Mouse (Mus musculus) ES-Bruce4 (cell line): ENCODE measurements at regions not wholly inside any gene's neighbourhood (a gene's known extent, or its start where the extent isn't known, plus 50 kb on each side); places are given as distances from the start of the nearest gene placed in this dataset.
A peak's percentile ranks its signal among the peaks of the same experiment; 100 is the strongest.

Experiments
- H3K27ac ChIP-seq: 2 replicates; pipeline ENCODE4 v1.5.1; 2012; ENCODE audit warnings: low read length, inconsistent platforms; ENCODE audit not compliant: insufficient read depth
- H3K27me3 ChIP-seq: 2 replicates; pipeline ENCODE4 v1.6.1; 2012; ENCODE audit warnings: mild to moderate bottlenecking, low read length, inconsistent platforms; ENCODE audit not compliant: control insufficient read depth, poor library complexity, insufficient read depth, severe bottlenecking
- H3K36me3 ChIP-seq: 2 replicates; pipeline ENCODE4 v1.6.1; 2012; ENCODE audit warnings: inconsistent platforms, mild to moderate bottlenecking, low read length, moderate library complexity; ENCODE audit not compliant: control insufficient read depth, poor library complexity, insufficient read depth, severe bottlenecking
- H3K4me1 ChIP-seq: one replicate; pipeline ENCODE4 v1.8.1; 2011; ENCODE audit warnings: low read length; ENCODE audit not compliant: control insufficient read depth, insufficient read depth
- H3K4me3 ChIP-seq: 2 replicates; pipeline ENCODE4 v1.5.1; 2011; ENCODE audit warnings: low read depth, mild to moderate bottlenecking, low read length
- H3K9ac ChIP-seq: 2 replicates; pipeline ENCODE4 v1.6.1; 2012; ENCODE audit warnings: low read depth, mild to moderate bottlenecking, inconsistent platforms; ENCODE audit not compliant: poor library complexity, severe bottlenecking
- H3K9me3 ChIP-seq: replicated peaks from 2 replicates; pipeline ENCODE4 v1.6.1; 2012; ENCODE audit warnings: mild to moderate bottlenecking, low read length, inconsistent platforms; ENCODE audit not compliant: control insufficient read depth, poor library complexity, insufficient read depth, severe bottlenecking
- CTCF ChIP-seq: IDR thresholded peaks from one replicate; pipeline ENCODE4 v1.8.1; 2011; ENCODE audit warnings: low read depth, low read length
- EP300 ChIP-seq: IDR thresholded peaks from 2 replicates; pipeline ENCODE4 v1.6.1; 2011; ENCODE audit warnings: low read depth, low read length; ENCODE audit not compliant: insufficient read depth
- POLR2A ChIP-seq: IDR thresholded peaks from one replicate; pipeline ENCODE4 v1.8.1; 2011; ENCODE audit warnings: low read length; ENCODE audit not compliant: insufficient read depth

GRCm38 (mm10) chr13:107074917-107075316 is 53.0 kb upstream of the Kif2a start:
- TF ChIP-seq POLR2A (no peak), CTCF (no peak), EP300 (no peak)
- Histone ChIP-seq H3K4me3 (no peak overlapping the region), H3K27me3 (no peaks in the 10 kb centered on the region), H3K4me1 (no peaks in the 10 kb centered on the region), H3K9ac (no peak overlapping the region), H3K36me3 (no peaks in the 10 kb centered on the region), H3K27ac (no peak overlapping the region), H3K9me3 (no peaks in the 10 kb centered on the region)

DNA sequence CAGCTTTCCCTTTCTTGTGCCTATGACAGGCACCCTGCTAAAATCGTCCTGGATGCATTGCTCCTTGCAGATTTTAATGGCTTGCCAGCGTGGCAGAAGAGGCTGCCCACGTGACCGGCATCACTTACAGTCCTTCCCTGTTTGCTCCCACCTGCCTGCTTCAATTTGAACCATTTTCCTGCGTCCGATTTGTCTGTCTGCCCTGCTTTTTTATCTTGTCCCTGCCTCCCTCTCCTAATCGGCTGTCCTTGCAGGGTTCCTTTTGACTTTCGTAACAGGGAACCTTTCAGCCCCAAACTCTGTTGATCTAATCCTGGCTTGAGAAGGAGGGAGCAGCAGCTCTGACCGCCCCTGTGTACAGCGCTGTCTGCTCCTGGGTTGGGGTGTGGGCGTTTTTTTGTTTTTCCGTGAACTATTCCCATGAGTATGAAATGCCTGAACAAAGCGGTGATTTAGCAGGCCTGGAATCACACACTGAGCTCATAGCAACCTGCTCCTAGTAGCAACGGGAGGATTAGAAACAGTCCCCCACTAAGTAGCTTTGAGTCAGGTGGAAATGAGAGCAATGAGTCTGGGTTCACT is 51.2 kb upstream of the Kif2a start:
- no peaks in the 10 kb centered on the region for H3K27me3 ChIP-seq
- H3K9me3 ChIP-seq = no peaks in the 10 kb centered on the region
- H3K9ac ChIP-seq = 0 out of 2 replicates have a peak overlapping the region, but pooled peaks have one; percentile 2
- no peaks in the 10 kb centered on the region for H3K4me1 ChIP-seq
- H3K4me3 ChIP-seq = no peak overlapping the region; the same call in 1 of the 2 replicates
- H3K36me3 ChIP-seq = no peaks in the 10 kb centered on the region
- TF ChIP-seq POLR2A = no peak
- no peak for TF ChIP-seq CTCF
- no peak for TF ChIP-seq EP300
- no peak overlapping the region for H3K27ac ChIP-seq

- Histone ChIP-seq H3K36me3 (no peaks in the 10 kb centered on the region), H3K27ac (no peak overlapping the region), H3K4me3 (no peak overlapping the region), H3K9ac (no peak overlapping the region), H3K4me1 (no peaks in the 10 kb centered on the region), H3K27me3 (no peaks in the 10 kb centered on the region), H3K9me3 (no peaks in the 10 kb centered on the region)
- TF ChIP-seq CTCF = no peak
- TF ChIP-seq POLR2A = no peak
- TF ChIP-seq EP300 = no peak
These were observed 50.6 kb upstream of the Kif2a start for GRCm38 (mm10) chr13:107072345-107073038.
